Mouse (Mus musculus) cortical plate, adult 2 months (tissue): ENCODE measurements around the gene Ms4a4c.

ENCODE experiments used
- CTCF ChIP-seq: fragments of 200-500 bp; IDR thresholded peaks from 2 replicates; pipeline ENCODE4 v1.5.1; 2011; ENCODE audit warnings: mild to moderate bottlenecking, control low read depth, low read length; ENCODE audit not compliant: insufficient read depth; ENCODE audit errors: extremely low read depth
- POLR2A ChIP-seq: fragments of 200-500 bp; IDR thresholded peaks from 2 replicates; pipeline ENCODE4 v1.6.1; 2011; ENCODE audit warnings: mild to moderate bottlenecking, low read length, control low read depth; ENCODE audit not compliant: insufficient read depth; ENCODE audit errors: extremely low read depth

GRCm38 (mm10) chr19:11466471-11466870, 61.9 kb downstream of the Ms4a4c start:
- TF ChIP-seq CTCF (no peak), POLR2A (no peak)
